Mouse (Mus musculus): ENCODE data around the gene Hnrnph2.
A peak's percentile ranks its signal among the peaks of the same experiment; 100 is the strongest.

Gene Hnrnph2

GRCm38 (mm10) chrX:134614306-134614705 is 13.3 kb downstream of the Hnrnph2 start:
- DNase-seq: peak; percentile 46

- DNase-seq: no peak
These were observed 18.7 kb downstream of the Hnrnph2 start for GRCm38 (mm10) chrX:134619695-134620094.

GRCm38 (mm10) chrX:134620254-134620865 is 19.4 kb downstream of the Hnrnph2 start:
- no peak for DNase-seq

GRCm38 (mm10) chrX:134621685-134622084 is 20.7 kb downstream of the Hnrnph2 start:
- no peak for DNase-seq

- DNase-seq: no peak
These were observed 22.4 kb downstream of the Hnrnph2 start for GRCm38 (mm10) chrX:134623350-134623749.

- no peak for DNase-seq
These were observed 27.2 kb downstream of the Hnrnph2 start for GRCm38 (mm10) chrX:134628200-134628599.

- no peak for DNase-seq
These were observed 31.7 kb downstream of the Hnrnph2 start for GRCm38 (mm10) chrX:134632710-134633109.

GRCm38 (mm10) chrX:134635111-134635510 is 34.1 kb downstream of the Hnrnph2 start:
- no peak for DNase-seq

- DNase-seq: peak; percentile 14
These were observed 34.9 kb downstream of the Hnrnph2 start for GRCm38 (mm10) chrX:134635860-134636259.

GRCm38 (mm10) chrX:134641000-134641760 is 40.2 kb downstream of the Hnrnph2 start:
- DNase-seq: peak; percentile 51

GRCm38 (mm10) chrX:134646338-134646737 is 45.4 kb downstream of the Hnrnph2 start:
- no peak for DNase-seq

GRCm38 (mm10) chrX:134647421-134647820 is 46.4 kb downstream of the Hnrnph2 start:
- DNase-seq: no peak

GRCm38 (mm10) chrX:134648031-134648692 is 47.2 kb downstream of the Hnrnph2 start:
- DNase-seq: peak; percentile 92

GRCm38 (mm10) chrX:134652061-134652460 is 51.1 kb downstream of the Hnrnph2 start:
- DNase-seq: no peak

All from lung, postnatal 36 days (tissue).